Mouse (Mus musculus): ENCODE results near the gene Pspn.
A peak's percentile ranks its signal among the peaks of the same experiment; 100 is the strongest.

GRCm38 (mm10) chr17:56950915-56951314, 48.9 kb downstream of the Pspn start:
- 0 out of 2 replicates have a peak, but pooled peaks have one; percentile 49 for TF ChIP-seq EP300 (IDR thresholded peaks at IDR 0.05; ENCODE audit: insufficient read depth, low read depth, low read length)
- no peak for TF ChIP-seq POLR2A (IDR thresholded peaks at IDR 0.05; ENCODE audit: insufficient read depth, low read depth, low read length)
- TF ChIP-seq CTCF (IDR thresholded peaks at IDR 0.05), result peak; percentile 94

All from heart, adult 2 months (tissue).